Mouse (Mus musculus) neural tube, embryonic 11.5 days (tissue): ENCODE measurements around the gene Hist1h2ak. TPM values are rescaled to one million over a fixed set of nuclear protein-coding genes. Genes with fewer than 3 reads are reported as not detected.
A peak's percentile ranks its signal among the peaks of the same experiment; 100 is the strongest.
"Not testable (repeated sequence)": the region's sequence is repeated elsewhere in the genome, so short reads cannot be mapped to it uniquely, and the experiment has no call there.

Source experiments
- ATAC-seq: fragments of 200-750 bp; cut with Nextera tagmentation; 2 replicates; pipeline ENCODE4 v1.8.0; 2017; ENCODE audit warnings: moderate number of reproducible peaks, mild to moderate bottlenecking, moderate TSS enrichment, moderate library complexity; ENCODE audit not compliant: insufficient read depth, low FRiP score, low TSS enrichment
- DNase-seq: peaks from one replicate; pipeline ENCODE4 v3.0.0-alpha.2; 2015; ENCODE audit warnings: low spot score
- H3K27ac ChIP-seq: fragments of 300-500 bp; sonication (generic); 2 replicates; pipeline ENCODE4 v1.5.1; 2014; ENCODE audit warnings: low read depth, mild to moderate bottlenecking, low read length
- H3K27me3 ChIP-seq: fragments of 300-500 bp; sonication (generic); 2 replicates; pipeline ENCODE4 v1.6.1; 2014; ENCODE audit warnings: mild to moderate bottlenecking, low read length, mixed read lengths; ENCODE audit not compliant: control insufficient read depth, insufficient read depth
- H3K36me3 ChIP-seq: fragments of 300-500 bp; sonication (generic); 2 replicates; pipeline ENCODE4 v1.6.1; 2014; ENCODE audit warnings: mild to moderate bottlenecking, low read length, moderate library complexity, mixed read lengths; ENCODE audit not compliant: control insufficient read depth, insufficient read depth
- H3K4me1 ChIP-seq: fragments of 300-500 bp; sonication (generic); 2 replicates; pipeline ENCODE4 v1.6.1; 2014; ENCODE audit warnings: low read length, mixed read lengths; ENCODE audit not compliant: control insufficient read depth, insufficient read depth
- H3K4me2 ChIP-seq: fragments of 300-500 bp; sonication (generic); 2 replicates; pipeline ENCODE4 v1.6.1; 2014; ENCODE audit warnings: low read depth, mild to moderate bottlenecking, moderate library complexity
- H3K4me3 ChIP-seq: fragments of 300-500 bp; sonication (generic); 2 replicates; pipeline ENCODE4 v1.5.1; 2014; ENCODE audit warnings: low read depth, low read length
- H3K9ac ChIP-seq: fragments of 300-500 bp; sonication (generic); 2 replicates; pipeline ENCODE4 v1.6.1; 2014; ENCODE audit warnings: mild to moderate bottlenecking, low read length
- H3K9me3 ChIP-seq: fragments of 300-500 bp; sonication (generic); 2 replicates; pipeline ENCODE4 v1.6.1; 2016; ENCODE audit warnings: low read length; ENCODE audit not compliant: control insufficient read depth
- WGBS: fragments of 180-500 bp; shearing (Covaris S2); extraction: QIAGEN DNeasy Blood & Tissue Kit; methylation state at CpG from one replicate; pipeline ENCODE4 v1.1.7; 2014; 5-methylcytosine and 5-hydroxymethylcytosine counted together
- polyA plus RNA-seq: library from polyadenylated mRNA; unstranded; fragments of >200 nt; fragmentation: Nextera tagmentation; extraction: Ambion mirVana; gene quantifications from 2 replicates; pipeline ENCODE4 v1.2.1, GENCODE M21; 2014

Gene Hist1h2ak
- polyA plus RNA-seq, 1 experiment from 2014 or later, result 8.1 TPM

DNA sequence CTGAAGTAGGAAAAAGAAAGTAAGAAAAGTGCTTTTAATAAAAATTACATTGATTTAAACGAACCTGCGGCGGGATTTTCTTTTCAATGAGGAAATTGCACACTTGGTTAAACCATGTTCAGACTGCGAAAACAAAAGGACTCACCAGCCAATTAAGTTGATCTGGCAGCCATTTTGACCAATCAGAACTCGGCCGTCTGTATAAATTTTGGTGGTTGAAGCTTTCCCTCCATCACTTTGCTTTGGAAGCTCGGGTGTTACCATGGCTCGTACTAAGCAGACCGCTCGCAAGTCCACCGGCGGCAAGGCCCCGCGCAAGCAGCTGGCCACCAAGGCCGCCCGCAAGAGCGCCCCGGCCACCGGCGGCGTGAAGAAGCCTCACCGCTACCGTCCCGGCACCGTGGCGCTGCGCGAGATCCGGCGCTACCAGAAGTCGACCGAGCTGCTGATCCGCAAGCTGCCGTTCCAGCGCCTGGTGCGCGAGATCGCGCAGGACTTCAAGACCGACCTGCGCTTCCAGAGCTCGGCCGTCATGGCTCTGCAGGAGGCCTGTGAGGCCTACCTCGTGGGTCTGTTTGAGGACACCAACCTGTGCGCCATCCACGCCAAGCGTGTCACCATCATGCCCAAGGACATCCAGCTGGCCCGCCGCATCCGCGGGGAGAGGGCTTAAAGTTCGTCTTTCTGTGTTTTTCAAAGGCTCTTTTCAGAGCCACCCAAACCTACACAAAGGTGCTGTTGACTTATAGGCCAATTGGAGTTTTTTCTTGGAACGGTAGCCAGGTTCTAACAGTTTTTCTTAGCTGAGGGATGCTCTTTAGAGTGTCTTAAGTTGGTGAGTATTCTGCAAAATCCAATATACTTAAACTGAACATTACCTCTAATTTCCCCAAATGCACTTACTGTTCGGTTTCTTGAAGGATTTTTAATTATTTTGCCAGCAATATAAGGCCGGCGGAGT is 36.0 kb downstream of the Hist1h2ak start, which contains the start of gene Hist1h3h:
Gene Hist1h3h (plus strand): TSS at position 263 of the 961 bp plus-strand sequence.
- Histone ChIP-seq H3K4me1 (peaks cover 25% of the 10 kb centered on the region), H3K4me2 (peak within 1 kb of the TSS; percentile 68), H3K27ac (peak within 1 kb of the TSS; percentile 87), H3K9ac (peak within 1 kb of the TSS; percentile 69), H3K4me3 (peak within 1 kb of the TSS; percentile 32)
- H3K9me3 ChIP-seq, H3K36me3 ChIP-seq, H3K27me3 ChIP-seq: not testable (repeated sequence)
- under 1% methylated on average over 27 of the region's 56 CpGs for WGBS
- DNase-seq (peak; percentile 87), ATAC-seq (peak; percentile 33)

DNA sequence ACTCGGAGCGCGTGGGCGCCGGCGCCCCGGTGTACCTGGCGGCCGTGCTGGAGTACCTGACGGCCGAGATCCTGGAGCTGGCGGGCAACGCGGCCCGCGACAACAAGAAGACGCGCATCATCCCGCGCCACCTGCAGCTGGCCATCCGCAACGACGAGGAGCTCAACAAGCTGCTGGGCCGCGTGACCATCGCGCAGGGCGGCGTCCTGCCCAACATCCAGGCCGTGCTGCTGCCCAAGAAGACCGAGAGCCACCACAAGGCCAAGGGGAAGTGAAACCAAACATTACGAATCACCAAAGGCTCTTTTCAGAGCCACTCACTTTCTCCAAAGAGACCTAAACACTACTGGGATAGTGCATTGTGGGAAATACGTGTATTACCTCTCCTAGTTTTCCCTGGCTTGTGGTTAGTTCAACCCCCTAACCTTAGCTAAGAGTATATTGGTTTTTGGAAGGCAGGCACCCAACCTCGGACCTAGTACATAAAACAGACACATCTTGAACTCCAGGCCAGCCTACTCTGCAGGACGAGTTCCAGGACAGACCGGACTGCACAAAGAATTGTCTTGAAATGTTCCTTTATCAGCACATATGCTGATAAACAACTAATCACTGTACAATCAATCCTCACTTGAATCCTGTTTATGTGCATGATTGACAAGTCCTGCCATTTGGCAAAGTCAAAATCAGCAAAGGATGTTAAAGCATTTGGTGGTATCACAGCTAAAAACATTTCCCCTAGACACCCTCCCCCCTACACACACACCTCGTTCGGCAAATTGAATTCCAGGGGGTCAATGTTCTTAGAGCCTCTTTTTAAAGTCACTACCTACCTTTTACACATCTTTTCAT is 36.9 kb downstream of the Hist1h2ak start:
- DNase-seq (peak; percentile 66), ATAC-seq (peak; percentile 4; the same call in 1 of the 2 replicates)
- H3K27me3 ChIP-seq, H3K36me3 ChIP-seq, H3K9me3 ChIP-seq: not testable (repeated sequence)
- Histone ChIP-seq H3K4me1 (peaks cover 24% of the 10 kb centered on the region), H3K27ac (peak overlapping the region; percentile 87), H3K4me3 (peak overlapping the region; percentile 32), H3K9ac (peak overlapping the region; percentile 69), H3K4me2 (peak overlapping the region; percentile 68)
- 1% methylated on average over 11 of the region's 38 CpGs for WGBS

DNA sequence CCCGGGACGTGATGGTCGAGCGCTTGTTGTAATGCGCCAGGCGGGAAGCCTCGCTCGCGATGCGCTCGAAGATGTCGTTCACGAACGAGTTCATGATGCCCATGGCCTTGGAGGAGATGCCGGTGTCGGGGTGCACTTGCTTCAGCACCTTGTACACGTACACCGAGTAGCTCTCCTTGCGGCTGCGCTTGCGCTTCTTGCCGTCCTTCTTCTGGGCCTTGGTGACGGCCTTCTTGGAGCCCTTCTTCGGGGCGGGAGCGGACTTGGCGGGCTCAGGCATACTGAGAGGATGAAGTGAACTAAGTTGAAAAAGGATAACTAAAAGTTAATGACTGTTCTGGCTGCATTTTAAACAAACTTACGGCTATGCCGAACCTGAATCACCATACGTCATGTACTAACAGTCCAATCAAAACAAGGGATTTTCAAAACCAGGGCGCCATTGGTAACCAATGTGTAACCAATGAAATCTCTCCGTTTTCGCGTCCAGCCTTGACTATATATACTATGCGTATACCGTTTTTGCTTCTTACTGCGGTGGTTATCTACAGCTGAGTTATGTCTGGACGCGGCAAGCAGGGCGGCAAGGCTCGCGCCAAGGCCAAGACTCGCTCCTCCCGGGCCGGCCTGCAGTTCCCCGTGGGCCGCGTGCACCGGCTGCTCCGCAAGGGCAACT is 37.6 kb downstream of the Hist1h2ak start, which contains the start of the genes Hist1h2bl and Hist1h2ai:
Gene Hist1h2bl (minus strand): TSS at position 280 of the 676 bp plus-strand sequence.
Gene Hist1h2ai (plus strand): TSS at position 559 of the 676 bp plus-strand sequence.
- not testable (repeated sequence) for H3K27me3 ChIP-seq, H3K36me3 ChIP-seq, H3K9me3 ChIP-seq
- DNase-seq (peak; percentile 83), ATAC-seq (peak; percentile 92)
- WGBS, result 1% methylated on average over 27 of the region's 50 CpGs
- Histone ChIP-seq H3K4me1 (peaks cover 22% of the 10 kb centered on the region), H3K4me2 (peak within 1 kb of the TSS; percentile 68), H3K4me3 (peak within 1 kb of the TSS; percentile 32), H3K27ac (peak within 1 kb of the TSS; percentile 87), H3K9ac (peak within 1 kb of the TSS; percentile 69)

DNA sequence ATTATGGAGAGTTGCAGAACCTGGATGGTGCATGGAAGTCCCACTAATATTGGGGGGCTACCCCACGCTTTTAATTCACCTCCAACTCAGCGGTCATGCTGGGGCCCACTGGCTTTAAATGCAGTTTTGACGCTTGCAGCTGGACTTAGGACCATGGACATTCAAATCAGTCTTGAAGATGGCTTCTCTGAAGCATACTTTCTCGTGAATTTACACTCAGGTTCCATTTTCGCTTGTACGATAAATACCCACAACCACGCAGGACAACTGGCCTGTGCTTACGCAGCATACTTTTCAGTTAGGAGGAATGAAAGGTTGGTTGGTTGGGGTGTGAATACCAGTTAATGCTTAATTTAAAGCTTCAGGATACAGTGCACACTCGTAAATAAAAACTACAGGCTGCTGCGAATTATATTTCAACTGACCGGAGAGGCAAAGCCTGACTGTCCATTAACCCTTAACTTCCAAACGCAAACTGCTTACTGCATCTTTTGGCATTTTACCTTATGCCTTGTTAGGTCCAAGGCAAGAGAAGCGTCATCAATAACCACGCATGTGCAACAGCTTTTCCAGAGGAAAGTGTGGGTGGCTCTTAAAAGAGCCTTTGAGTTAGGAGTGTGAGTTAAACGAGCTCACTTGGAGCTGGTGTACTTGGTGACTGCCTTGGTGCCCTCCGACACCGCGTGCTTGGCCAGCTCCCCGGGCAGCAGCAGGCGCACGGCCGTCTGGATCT is 38.3 kb downstream of the Hist1h2ak start:
- DNase-seq, result peak; percentile 41
- no peaks in the 10 kb centered on the region for H3K9me3 ChIP-seq
- H3K4me1 ChIP-seq, result peaks cover 16% of the 10 kb centered on the region
- peak overlapping the region; percentile 56 for H3K4me2 ChIP-seq
- 1% methylated on average over 22 of the region's 22 CpGs for WGBS
- ATAC-seq, result no peak
- peak overlapping the region; percentile 75 for H3K27ac ChIP-seq
- peak overlapping the region; percentile 43 for H3K9ac ChIP-seq
- no peaks in the 10 kb centered on the region for H3K27me3 ChIP-seq
- peak overlapping the region; percentile 32 for H3K4me3 ChIP-seq
- H3K36me3 ChIP-seq, result no peaks in the 10 kb centered on the region

DNA sequence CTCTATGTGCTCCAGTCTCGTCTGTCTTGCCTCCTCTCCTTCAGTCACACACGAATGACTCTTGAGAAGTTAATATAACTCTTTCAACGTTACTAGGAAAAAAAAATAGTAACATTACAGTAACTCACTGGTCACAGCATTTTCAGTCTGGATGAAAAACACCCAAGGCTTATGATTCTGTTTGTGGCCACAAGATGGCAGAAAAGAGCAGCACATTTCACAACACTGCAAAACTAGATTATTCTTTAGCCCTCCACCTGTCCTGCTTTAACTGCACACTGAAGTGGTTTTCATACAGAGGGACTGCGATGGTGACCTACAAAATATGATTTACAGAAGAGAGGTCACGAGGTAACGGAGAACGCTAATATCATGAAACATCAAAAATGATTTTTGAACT is 38.9 kb downstream of the Hist1h2ak start:
- no peaks in the 10 kb centered on the region for H3K27me3 ChIP-seq
- no peaks in the 10 kb centered on the region for H3K36me3 ChIP-seq
- peak overlapping the region; percentile 32; the same call in 1 of the 2 replicates for H3K4me3 ChIP-seq
- H3K27ac ChIP-seq, result peak overlapping the region; percentile 75
- WGBS, result 2% methylated on average over 7 of the region's 7 CpGs
- no peaks in the 10 kb centered on the region for H3K9me3 ChIP-seq
- ATAC-seq (no peak), DNase-seq (peak; percentile 44)
- H3K4me2 ChIP-seq, result peak overlapping the region; percentile 56
- H3K9ac ChIP-seq, result peak overlapping the region; percentile 43
- H3K4me1 ChIP-seq, result peaks cover 16% of the 10 kb centered on the region

DNA sequence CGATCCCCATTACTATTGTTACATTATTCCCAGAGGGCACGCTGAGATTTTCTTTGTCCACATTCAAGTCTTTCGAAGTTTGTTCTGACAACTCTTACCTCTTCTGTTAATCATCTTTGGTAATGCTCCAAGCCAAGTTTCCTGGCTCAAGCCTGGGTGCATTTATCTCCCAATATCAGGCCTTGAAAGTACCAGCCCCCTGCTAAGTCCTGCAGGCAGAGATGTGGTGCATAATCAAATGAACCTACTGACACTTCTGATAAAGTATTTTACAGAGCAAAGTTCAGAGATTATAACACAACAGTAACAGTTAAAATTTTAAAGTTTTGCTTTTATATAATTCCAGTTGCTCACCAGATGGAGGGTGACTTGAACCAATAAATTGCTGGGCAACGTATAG is 41.9 kb downstream of the Hist1h2ak start:
- Histone ChIP-seq H3K27ac (no peak overlapping the region), H3K4me1 (peaks cover 6% of the 10 kb centered on the region; the same call in 1 of the 2 replicates), H3K9ac (no peak overlapping the region), H3K4me3 (peak overlapping the region; percentile 37), H3K27me3 (no peaks in the 10 kb centered on the region), H3K36me3 (no peaks in the 10 kb centered on the region), H3K9me3 (no peaks in the 10 kb centered on the region), H3K4me2 (peak overlapping the region; percentile 44)
- ATAC-seq, result no peak
- WGBS, result 32% methylated on average over 4 of the region's 4 CpGs
- DNase-seq, result no peak

DNA sequence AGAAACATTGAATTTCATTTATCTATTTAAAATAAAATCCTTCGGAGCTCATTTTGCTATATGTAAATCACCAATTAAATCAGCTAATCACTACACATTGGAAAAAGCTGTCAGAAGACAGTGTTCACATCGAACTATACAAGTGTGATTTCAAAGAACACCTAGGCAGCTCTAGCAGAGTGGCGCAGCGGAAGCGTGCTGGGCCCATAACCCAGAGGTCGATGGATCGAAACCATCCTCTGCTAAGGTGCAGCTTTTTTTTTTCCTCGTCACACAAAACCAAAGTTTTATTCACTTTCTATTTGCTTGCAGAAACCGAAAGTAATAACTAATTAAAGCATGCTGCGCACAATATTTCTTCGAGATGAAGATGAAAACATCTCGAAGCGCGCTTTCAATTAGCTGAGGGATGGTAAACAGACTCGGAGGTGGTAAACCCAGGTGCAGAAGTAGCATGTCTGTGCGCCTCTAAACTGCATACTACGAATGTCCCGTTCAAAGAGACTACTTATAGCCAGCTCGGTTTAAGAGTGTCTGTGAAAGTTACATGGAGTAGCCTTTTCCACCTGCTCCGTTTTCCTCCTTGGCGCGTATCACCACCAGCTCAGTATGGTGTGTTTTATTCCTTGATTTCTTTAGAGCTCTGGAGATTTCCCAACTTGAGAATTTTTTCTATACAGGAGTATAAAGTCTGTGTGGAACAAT is 42.7 kb downstream of the Hist1h2ak start:
- ATAC-seq, result peak; percentile 78
- 2% methylated on average over 22 of the region's 22 CpGs for WGBS
- Histone ChIP-seq H3K9me3 (no peaks in the 10 kb centered on the region), H3K4me3 (peak overlapping the region; percentile 37), H3K9ac (no peak overlapping the region), H3K36me3 (no peaks in the 10 kb centered on the region), H3K4me1 (peaks cover 6% of the 10 kb centered on the region; the same call in 1 of the 2 replicates), H3K27ac (no peak overlapping the region), H3K4me2 (peak overlapping the region; percentile 44), H3K27me3 (no peaks in the 10 kb centered on the region)
- DNase-seq, result peak; percentile 77
